ENCODE assay signal across 15 mouse cellular contexts in the genomic region with DNA sequence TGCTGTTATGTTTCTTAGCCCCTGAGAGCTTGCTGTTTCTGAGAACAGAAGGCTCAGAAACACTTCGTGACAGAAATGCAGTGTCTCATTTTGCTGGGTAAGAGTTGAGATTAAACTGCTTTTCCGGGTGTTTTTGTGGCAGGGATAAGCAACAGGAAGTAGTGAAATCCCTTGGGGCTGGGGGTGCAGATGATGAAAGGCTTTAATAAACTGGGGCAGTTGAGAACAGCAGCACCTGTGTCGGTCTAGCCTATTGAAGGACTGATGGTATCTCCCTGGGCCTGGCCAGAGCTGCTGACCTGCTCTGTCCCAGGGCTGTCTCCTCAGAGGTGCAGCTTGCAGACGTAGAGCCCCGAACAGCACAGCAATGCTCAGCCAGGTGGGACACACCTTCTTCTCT. TPM values are rescaled to one million over a fixed set of nuclear protein-coding genes. Genes with fewer than 3 reads are reported as not detected.
DNase-seq lines count a peak whose midpoint lies in the region; ATAC-seq and TF ChIP-seq lines count a peak whose summit lies in the region.
"Had no signal": no experiment of that assay in that cellular context is flagged by ENCODE, and none has a peak within 500 bp of the region (broad histone marks: within the 10 kb centered on the region; RNA-seq: fewer than 3 reads in every experiment).

No protein-coding gene starts in this region.

- H3K27me3 ChIP-seq in heart, embryonic 11.5 days (ENCODE audit: control insufficient read depth, insufficient read depth, low read length), result no peaks in the 10 kb centered on the region
- no peaks in the 10 kb centered on the region for H3K27me3 ChIP-seq in liver, adult 2 months (ENCODE audit: control insufficient read depth, insufficient read depth, low read length)
- H3K27me3 ChIP-seq in forebrain, embryonic 14.5 days (replicated peaks; ENCODE audit: control insufficient read depth, insufficient read depth, low read length), result no peaks in the 10 kb centered on the region
- no peaks in the 10 kb centered on the region for H3K27me3 ChIP-seq in small intestine, adult 2 months (ENCODE audit: control insufficient read depth, insufficient read depth, low read length)
- H3K27me3 ChIP-seq: lung, embryonic 15.5 days; megakaryocyte, embryonic 14.5 days had no signal

- peak; percentile 91 for DNase-seq in heart, adult 11 months
- no peak for DNase-seq in liver, adult 2 months (ENCODE audit: extremely low read depth, low read depth, low spot score)
- no peak for DNase-seq in liver
- no peak for DNase-seq in forebrain, embryonic 14.5 days (ENCODE audit: low spot score)
- no peak for DNase-seq in urinary bladder, postnatal 25 days (ENCODE audit: low spot score)
- no peak for DNase-seq in retina, postnatal 1 day
- DNase-seq: adrenal gland, postnatal 25 days; heart, postnatal 14 days; layer of hippocampus, postnatal 36 days; spleen, adult 18-20 months had no signal

- 72% methylated on average over 5 of the region's 5 CpGs for WGBS in heart, embryonic 11.5 days (ENCODE audit: insufficient replicate concordance)
- WGBS in liver, adult 2 months, result 73% methylated on average over 5 of the region's 5 CpGs
- WGBS in forebrain, embryonic 14.5 days, result 88% methylated on average over 5 of the region's 5 CpGs
- 44% methylated on average over 5 of the region's 5 CpGs for WGBS in small intestine, adult 2 months

- H3K79me2 ChIP-seq in liver, adult 2 months (ENCODE audit: control insufficient read depth, insufficient read depth, low read length), result no peaks in the 10 kb centered on the region

- no peak for TF ChIP-seq CTCF in liver, adult 2 months (IDR thresholded peaks at IDR 0.05; ENCODE audit: low read depth, low read length)
- no peak for TF ChIP-seq CTCF in small intestine, adult 2 months (IDR thresholded peaks at IDR 0.05; ENCODE audit: extremely low read depth, insufficient read length, insufficient replicate concordance, low read depth, low read length)

- no peaks in the 10 kb centered on the region for H3K9me3 ChIP-seq in heart, embryonic 11.5 days (replicated peaks; ENCODE audit: control insufficient read depth, low read length)
- H3K9me3 ChIP-seq in forebrain, embryonic 14.5 days (replicated peaks; ENCODE audit: control insufficient read depth, low read length), result no peaks in the 10 kb centered on the region
- H3K9me3 ChIP-seq: G1E; lung, embryonic 15.5 days; megakaryocyte, embryonic 14.5 days had no signal

- H3K36me3 ChIP-seq in heart, embryonic 11.5 days (ENCODE audit: control insufficient read depth, insufficient read depth, low read length), result peaks cover 4% of the 10 kb centered on the region; the same call in 1 of the 2 replicates
- no peaks in the 10 kb centered on the region for H3K36me3 ChIP-seq in liver, adult 2 months (ENCODE audit: control insufficient read depth, insufficient read depth, low read length)
- H3K36me3 ChIP-seq in forebrain, embryonic 14.5 days (ENCODE audit: control insufficient read depth, insufficient read depth, low read length), result peaks cover 42% of the 10 kb centered on the region
- H3K36me3 ChIP-seq in small intestine, adult 2 months (ENCODE audit: control insufficient read depth, insufficient read depth, low read length), result peaks cover 7% of the 10 kb centered on the region; the same call in 1 of the 2 replicates

- ATAC-seq in heart, embryonic 11.5 days (replicated peaks; ENCODE audit: insufficient number of reproducible peaks, low FRiP score, low TSS enrichment), result no peak
- no peak for ATAC-seq in forebrain, embryonic 14.5 days

- no peak overlapping the region for H3K27ac ChIP-seq in heart, embryonic 11.5 days (ENCODE audit: low read depth, low read length)
- 0 out of 2 replicates have a peak overlapping the region, but pooled peaks have one; percentile 8 for H3K27ac ChIP-seq in liver, adult 2 months (replicated peaks; ENCODE audit: insufficient read depth, low read depth, low read length)
- peak overlapping the region; percentile 66 for H3K27ac ChIP-seq in forebrain, embryonic 14.5 days (ENCODE audit: low read depth, low read length)
- no peak overlapping the region for H3K27ac ChIP-seq in small intestine, adult 2 months (ENCODE audit: insufficient read depth, low read depth, low read length)
- H3K27ac ChIP-seq: lung, embryonic 15.5 days had no signal

- peaks cover 32% of the 10 kb centered on the region for H3K4me1 ChIP-seq in heart, embryonic 11.5 days (ENCODE audit: control insufficient read depth, insufficient read depth, low read length)
- H3K4me1 ChIP-seq in liver, adult 2 months (ENCODE audit: control insufficient read depth, insufficient read depth, low read length), result peaks cover 24% of the 10 kb centered on the region
- peaks cover 52% of the 10 kb centered on the region for H3K4me1 ChIP-seq in forebrain, embryonic 14.5 days (ENCODE audit: control insufficient read depth, insufficient read depth, low read length)
- H3K4me1 ChIP-seq in small intestine, adult 2 months (ENCODE audit: control insufficient read depth, insufficient read depth, insufficient read length, low read length), result peaks cover 25% of the 10 kb centered on the region

- H3K4me3 ChIP-seq in heart, embryonic 11.5 days (ENCODE audit: low read depth, low read length), result no peak overlapping the region
- no peak overlapping the region for H3K4me3 ChIP-seq in liver, adult 2 months (ENCODE audit: insufficient read depth, low read depth, low read length)
- no peak overlapping the region for H3K4me3 ChIP-seq in forebrain, embryonic 14.5 days (ENCODE audit: low read depth, low read length)
- H3K4me3 ChIP-seq in small intestine, adult 2 months (ENCODE audit: low read depth, low read length), result peak overlapping the region; percentile 15; the same call in 1 of the 2 replicates
- H3K4me3 ChIP-seq: lung, embryonic 15.5 days; megakaryocyte, embryonic 14.5 days had no signal

- no peak for TF ChIP-seq POLR2A in liver, adult 2 months (IDR thresholded peaks at IDR 0.05; ENCODE audit: extremely low read depth, insufficient read depth, low read length)
- no peak for TF ChIP-seq POLR2A in small intestine, adult 2 months (IDR thresholded peaks at IDR 0.05; ENCODE audit: low read depth, low read length)

- no peak overlapping the region for H3K4me2 ChIP-seq in heart, embryonic 11.5 days
- no peak overlapping the region for H3K4me2 ChIP-seq in forebrain, embryonic 14.5 days (ENCODE audit: low read length)
- H3K4me2 ChIP-seq: lung, embryonic 15.5 days had no signal

- H3K9ac ChIP-seq in heart, embryonic 11.5 days (ENCODE audit: low read depth, low read length), result no peak overlapping the region
- H3K9ac ChIP-seq in liver, adult 2 months (ENCODE audit: low read depth, low read length), result no peak overlapping the region
- H3K9ac ChIP-seq in forebrain, embryonic 14.5 days (ENCODE audit: low read length), result peak overlapping the region; percentile 21; the same call in 1 of the 2 replicates
- H3K9ac ChIP-seq: lung, embryonic 15.5 days had no signal

RNA-seq across cellular contexts. Expression of a gene that starts 41.8 kb away (rescaled TPM):
- polyA plus RNA-seq in heart, embryonic 11.5 days (2014; fragmentation: Nextera tagmentation; extraction: Ambion mirVana), result 3.9 and 5.4 TPM in 2 replicates
- total RNA-seq in liver, adult 2 months (2014; rRNA removed), result 0.09 and 0.20 TPM in 2 replicates
- 0.33 and 0.50 TPM in 2 replicates for polyA plus RNA-seq in liver, adult 2 months (2012; rRNA removed)
- polyA plus RNA-seq in forebrain, embryonic 14.5 days (2014; fragmentation: Nextera tagmentation; extraction: Ambion mirVana), result 2.4 TPM in 2 replicates
- 2.4 and 5.3 TPM in 2 replicates for polyA plus RNA-seq in small intestine, adult 2 months (2012; rRNA removed)

RNA-seq across cellular contexts. Expression of a gene that starts 44.0 kb away (rescaled TPM):
- 62.1 and 62.8 TPM in 2 replicates for polyA plus RNA-seq in heart, embryonic 11.5 days (2014; fragmentation: Nextera tagmentation; extraction: Ambion mirVana)
- 10.3 and 11.7 TPM in 2 replicates for total RNA-seq in liver, adult 2 months (2014; rRNA removed)
- 10.1 and 13.1 TPM in 2 replicates for polyA plus RNA-seq in liver, adult 2 months (2012; rRNA removed)
- polyA plus RNA-seq in forebrain, embryonic 14.5 days (2014; fragmentation: Nextera tagmentation; extraction: Ambion mirVana), result 97.7 and 109 TPM in 2 replicates
- polyA plus RNA-seq in small intestine, adult 2 months (2012; rRNA removed), result 15.4 and 32.4 TPM in 2 replicates

RNA-seq across cellular contexts. Expression of a gene that starts 55.9 kb away (rescaled TPM):
- polyA plus RNA-seq in heart, embryonic 11.5 days (2014; fragmentation: Nextera tagmentation; extraction: Ambion mirVana), result 2.3 and 3.8 TPM in 2 replicates
- total RNA-seq in liver, adult 2 months (2014; rRNA removed), result 3.2 and 6.3 TPM in 2 replicates
- polyA plus RNA-seq in liver, adult 2 months (2012; rRNA removed), result 1.1 and 1.6 TPM in 2 replicates
- 0.80 and 1.2 TPM in 2 replicates for polyA plus RNA-seq in forebrain, embryonic 14.5 days (2014; fragmentation: Nextera tagmentation; extraction: Ambion mirVana)
- 0.47 and 0.66 TPM in 2 replicates for polyA plus RNA-seq in small intestine, adult 2 months (2012; rRNA removed)

Comparison
In these comparisons a context has a peak if more than half of its experiments do, and no peak if none do; other contexts are left out.
1. H3K27ac ChIP-seq: peak in liver, adult 2 months (single experiment) and forebrain, embryonic 14.5 days (single experiment); none in heart, embryonic 11.5 days (single experiment) and small intestine, adult 2 months (single experiment).